Mouse (Mus musculus) liver, embryonic 14.5 days (tissue): Measurements from ENCODE around the gene Sfxn4. TPM values are rescaled to one million over a fixed set of nuclear protein-coding genes. Genes with fewer than 3 reads are reported as not detected.

ENCODE experiments used
- ATAC-seq: fragments of 200-750 bp; cut with Nextera tagmentation; 2 replicates; pipeline ENCODE4 v1.8.0; 2017; ENCODE audit warnings: moderate number of reproducible peaks, mild to moderate bottlenecking, moderate library complexity; ENCODE audit not compliant: insufficient read depth
- DNase-seq, 3 experiments: peaks; one replicate each; pipeline ENCODE4 v3.0.0-alpha.2; 2012 to 2013; ENCODE audit warnings: low read depth in 3 of 3, low spot score in 3 of 3
- H3K27ac ChIP-seq: fragments of 300-500 bp; sonication (generic); 2 replicates; pipeline ENCODE4 v1.5.1; 2014; ENCODE audit warnings: moderate library complexity, mild to moderate bottlenecking, control low read depth, inconsistent platforms
- H3K27me3 ChIP-seq: fragments of 300-500 bp; sonication (generic); 2 replicates; pipeline ENCODE4 v1.6.1; 2014; ENCODE audit warnings: mild to moderate bottlenecking, low read length, moderate library complexity; ENCODE audit not compliant: control insufficient read depth, insufficient read depth
- H3K36me3 ChIP-seq: fragments of 300-500 bp; sonication (generic); replicated peaks from 2 replicates; pipeline ENCODE4 v1.6.1; 2014; ENCODE audit warnings: low read depth; ENCODE audit not compliant: control insufficient read depth, insufficient read depth
- H3K4me1 ChIP-seq, 2 experiments: fragments of 200-500 bp in 1 of 2; fragments of 300-500 bp in 1 of 2; sonication (generic) in 1 of 2; replicated peaks; 2 replicates each; pipeline ENCODE4 v1.6.1; 2012 to 2014; ENCODE audit warnings: antibody characterized with exemption in 1 of 2, inconsistent platforms in 1 of 2, low read length in 1 of 2; ENCODE audit not compliant: control insufficient read depth in 2 of 2, insufficient read depth in 2 of 2
- H3K4me2 ChIP-seq: fragments of 300-500 bp; sonication (generic); 2 replicates; pipeline ENCODE4 v1.6.1; 2014; ENCODE audit warnings: low read depth, mild to moderate bottlenecking, control low read depth, moderate library complexity
- H3K4me3 ChIP-seq, 2 experiments: fragments of 200-500 bp in 1 of 2; fragments of 300-500 bp in 1 of 2; sonication (generic) in 1 of 2; 2 replicates each; pipeline ENCODE4 v1.5.1; 2012 to 2014; ENCODE audit warnings: low read depth in 2 of 2, low read length in 2 of 2, mild to moderate bottlenecking in 2 of 2, control low read depth in 1 of 2, inconsistent platforms in 1 of 2, moderate library complexity in 1 of 2; ENCODE audit not compliant: insufficient read depth in 1 of 2
- H3K9ac ChIP-seq: fragments of 300-500 bp; sonication (generic); replicated peaks from 2 replicates; pipeline ENCODE4 v1.6.1; 2014; ENCODE audit warnings: mild to moderate bottlenecking, control low read depth, moderate library complexity
- H3K9me3 ChIP-seq: fragments of 300-500 bp; sonication (generic); 2 replicates; pipeline ENCODE4 v1.6.1; 2016; ENCODE audit warnings: low read length, mixed read lengths; ENCODE audit not compliant: control insufficient read depth
- CTCF ChIP-seq: IDR thresholded peaks from 2 replicates; pipeline ENCODE4 v1.5.1; 2016; ENCODE audit warnings: antibody characterized with exemption, low read depth, control low read depth
- EP300 ChIP-seq: IDR thresholded peaks from 2 replicates; pipeline ENCODE4 v1.6.1; 2016; ENCODE audit warnings: antibody characterized with exemption, low read depth
- WGBS: fragments of 180-500 bp; shearing (Covaris S2); extraction: QIAGEN DNeasy Blood & Tissue Kit; methylation state at CpG from one replicate; pipeline ENCODE4 v1.1.7; 2014; ENCODE audit not compliant: insufficient replicate concordance; 5-methylcytosine and 5-hydroxymethylcytosine counted together
- polyA plus RNA-seq, 2 experiments: library from polyadenylated mRNA; depleted of rRNA in 1 of 2; stranded (reverse) in 1 of 2; unstranded in 1 of 2; fragments of >200 nt; fragmentation: Nextera tagmentation in 1 of 2; extraction: Ambion mirVana in 1 of 2; gene quantifications; 2 replicates each; pipeline versions ENCODE4 v1.2.1 to v1.2.3; 2012 to 2014

Sfxn4 gene
- polyA plus RNA-seq, 2 experiments = 0.98 to 1.2 TPM

DNA sequence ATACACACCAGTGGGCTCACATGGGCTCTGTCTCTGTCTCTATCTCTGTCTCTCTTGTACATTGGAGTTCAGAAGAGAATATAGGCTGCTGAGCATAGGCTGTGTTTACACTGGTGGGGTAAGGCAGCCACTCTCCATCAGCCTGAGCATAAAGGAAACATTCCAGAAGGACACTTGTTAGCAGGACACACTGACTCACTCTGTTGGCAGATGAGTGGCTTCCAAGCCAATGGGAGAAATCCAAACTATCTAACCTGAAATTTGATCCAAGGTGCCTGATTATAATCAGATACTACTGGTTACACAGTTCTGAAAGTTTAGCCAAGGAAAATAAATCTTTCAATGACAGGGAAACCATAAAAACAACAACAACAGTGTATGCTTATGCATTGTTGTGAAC lies 15.5 kb downstream of the Sfxn4 start:
- no peak for ATAC-seq
- DNase-seq = no peak

DNA sequence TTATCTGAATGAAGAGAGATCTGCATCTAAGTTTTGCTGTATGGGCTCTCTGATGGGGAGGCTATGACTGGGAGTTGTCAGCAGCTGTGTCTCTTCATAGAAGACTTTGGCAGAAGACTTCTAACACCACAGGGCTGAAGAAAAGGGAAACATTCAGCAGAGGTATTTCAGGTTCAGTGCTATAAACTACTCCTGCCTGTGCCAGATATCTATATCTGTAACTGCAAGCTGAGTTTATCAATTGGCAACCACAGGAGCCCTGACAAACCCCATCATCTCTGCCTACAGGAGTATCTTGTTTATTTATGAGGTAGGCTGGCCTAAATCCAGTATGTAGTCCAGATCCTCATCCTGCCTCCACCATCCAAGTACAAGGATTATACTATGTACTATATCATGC lies 18.0 kb downstream of the Sfxn4 start:
- Histone ChIP-seq H3K27ac (peak overlapping the region; percentile 18), H3K27me3 (no peaks in the 10 kb centered on the region), H3K4me2 (peak overlapping the region; percentile 39), H3K9me3 (no peaks in the 10 kb centered on the region), H3K4me1 (peaks cover 18 to 19% of the 10 kb centered on the region in 2 experiments), H3K4me3 (no peak overlapping the region), H3K9ac (no peak overlapping the region; the same call in none of the 2 replicates), H3K36me3 (peaks cover 7% of the 10 kb centered on the region; the same call in 1 of the 2 replicates)
- ATAC-seq (peak; percentile 85), DNase-seq (peak; percentile 35 to 48 (median 39))
- TF ChIP-seq EP300 (peak; percentile 81), CTCF (no peak)

More for the DNA sequence above, 15.5 kb downstream of the Sfxn4 start:
- Histone ChIP-seq H3K27me3 (no peaks in the 10 kb centered on the region), H3K4me3 (no peak overlapping the region), H3K9ac (no peak overlapping the region), H3K36me3 (no peaks in the 10 kb centered on the region), H3K27ac (no peak overlapping the region), H3K4me1 (peaks cover 18 to 19% of the 10 kb centered on the region in 2 experiments), H3K9me3 (no peaks in the 10 kb centered on the region), H3K4me2 (no peak overlapping the region)
- TF ChIP-seq EP300 (no peak), CTCF (no peak)

DNA sequence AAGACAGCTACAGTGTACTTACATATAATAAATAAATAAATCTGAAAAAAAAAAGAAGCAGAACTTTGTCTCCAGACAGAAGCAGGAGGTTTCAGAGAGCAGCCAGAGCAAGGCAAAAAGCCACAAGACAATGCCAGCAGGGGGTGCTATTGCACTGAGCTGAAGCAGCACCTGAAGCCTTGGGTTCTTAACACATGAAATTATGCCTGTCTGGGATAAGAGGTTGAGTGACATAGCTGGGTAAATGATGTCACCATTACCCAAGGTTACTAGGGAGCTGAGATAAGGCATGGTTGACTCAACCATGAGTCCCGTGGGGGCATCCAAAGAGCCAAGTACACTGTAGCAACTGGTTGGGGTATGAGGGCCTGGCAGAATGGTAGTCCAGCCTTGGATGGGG lies 23.5 kb downstream of the Sfxn4 start:
- H3K9me3 ChIP-seq = no peaks in the 10 kb centered on the region
- no peak overlapping the region for H3K4me2 ChIP-seq
- peak; percentile 93 for TF ChIP-seq CTCF
- no peak for TF ChIP-seq EP300
- H3K9ac ChIP-seq = no peak overlapping the region
- H3K36me3 ChIP-seq = peaks cover 35% of the 10 kb centered on the region
- H3K4me1 ChIP-seq = peaks cover 3 to 5% of the 10 kb centered on the region in 2 experiments
- no peak overlapping the region for H3K27ac ChIP-seq
- H3K27me3 ChIP-seq = no peaks in the 10 kb centered on the region
- no peak overlapping the region for H3K4me3 ChIP-seq
- peak; percentile 63; the same call in 1 of the 2 replicates for ATAC-seq
- DNase-seq = peak; percentile 65 to 70 (median 66)
- 21% methylated on average over 1 of the region's 1 CpGs for WGBS

DNA sequence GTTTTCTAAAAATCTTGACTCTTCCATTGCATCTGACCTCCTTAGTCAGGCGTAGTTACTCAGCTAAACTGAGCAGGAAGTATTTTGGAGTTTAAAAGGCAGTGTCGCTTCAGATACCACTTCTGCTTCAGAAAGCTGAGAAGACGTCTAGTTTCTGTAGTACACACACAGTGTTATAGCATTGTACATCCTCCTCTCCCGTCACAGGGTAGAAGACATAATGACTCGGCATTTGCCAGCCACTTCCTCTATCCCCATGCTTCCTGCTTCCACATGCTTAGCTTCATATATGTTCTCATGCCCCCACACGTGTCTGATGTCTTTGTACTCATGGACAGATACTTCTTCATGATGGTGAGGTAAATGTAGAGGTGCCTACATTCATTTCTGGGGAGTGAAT lies 42.6 kb downstream of the Sfxn4 start:
- H3K9me3 ChIP-seq = no peaks in the 10 kb centered on the region
- no peaks in the 10 kb centered on the region for H3K27me3 ChIP-seq
- TF ChIP-seq EP300 = no peak
- no peak for TF ChIP-seq CTCF
- DNase-seq (no peak), ATAC-seq (no peak)
- H3K27ac ChIP-seq = no peak overlapping the region
- peaks cover 0 to 4% of the 10 kb centered on the region in 2 experiments; a peak in 2 of 4 replicates for H3K4me1 ChIP-seq
- H3K4me2 ChIP-seq = no peak overlapping the region
- no peak overlapping the region for H3K9ac ChIP-seq
- no peak overlapping the region for H3K4me3 ChIP-seq
- peaks cover 63% of the 10 kb centered on the region for H3K36me3 ChIP-seq
- 53% methylated on average over 6 of the region's 6 CpGs for WGBS

DNA sequence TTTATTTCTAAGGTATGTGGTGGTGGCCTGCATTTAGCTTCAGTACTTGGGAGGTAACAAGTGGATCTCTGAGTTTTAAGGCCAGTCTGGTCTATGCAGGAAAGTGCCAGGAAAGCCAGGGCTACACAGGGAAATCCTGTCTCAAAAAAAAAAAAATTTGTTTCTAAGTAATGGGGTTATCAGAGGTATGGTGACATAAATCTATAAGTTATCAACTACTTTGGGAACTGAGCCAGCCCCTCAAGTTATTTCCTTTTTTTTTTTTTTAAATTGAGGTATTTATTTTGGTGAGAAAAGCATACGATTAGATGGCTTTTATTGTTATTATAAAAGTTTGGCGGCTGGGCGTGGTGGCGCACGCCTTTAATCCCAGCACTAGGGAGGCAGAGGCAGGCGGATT lies 48.1 kb downstream of the Sfxn4 start:
- Histone ChIP-seq H3K9me3 (no peaks in the 10 kb centered on the region), H3K4me1 (peaks cover 16 to 20% of the 10 kb centered on the region in 2 experiments), H3K4me2 (peak overlapping the region; percentile 91), H3K9ac (no peak overlapping the region), H3K36me3 (peaks cover 25% of the 10 kb centered on the region), H3K27me3 (no peaks in the 10 kb centered on the region), H3K4me3 (0 out of 4 replicates have a peak overlapping the region, but pooled peaks of 1 of the 2 experiments have one; percentile 20), H3K27ac (no peak overlapping the region)
- DNase-seq (no peak), ATAC-seq (no peak)
- WGBS = 91% methylated on average over 6 of the region's 6 CpGs
- TF ChIP-seq CTCF = no peak
- no peak for TF ChIP-seq EP300
